8 mouse cellular contexts compared by ENCODE assay signal in the genomic region with DNA sequence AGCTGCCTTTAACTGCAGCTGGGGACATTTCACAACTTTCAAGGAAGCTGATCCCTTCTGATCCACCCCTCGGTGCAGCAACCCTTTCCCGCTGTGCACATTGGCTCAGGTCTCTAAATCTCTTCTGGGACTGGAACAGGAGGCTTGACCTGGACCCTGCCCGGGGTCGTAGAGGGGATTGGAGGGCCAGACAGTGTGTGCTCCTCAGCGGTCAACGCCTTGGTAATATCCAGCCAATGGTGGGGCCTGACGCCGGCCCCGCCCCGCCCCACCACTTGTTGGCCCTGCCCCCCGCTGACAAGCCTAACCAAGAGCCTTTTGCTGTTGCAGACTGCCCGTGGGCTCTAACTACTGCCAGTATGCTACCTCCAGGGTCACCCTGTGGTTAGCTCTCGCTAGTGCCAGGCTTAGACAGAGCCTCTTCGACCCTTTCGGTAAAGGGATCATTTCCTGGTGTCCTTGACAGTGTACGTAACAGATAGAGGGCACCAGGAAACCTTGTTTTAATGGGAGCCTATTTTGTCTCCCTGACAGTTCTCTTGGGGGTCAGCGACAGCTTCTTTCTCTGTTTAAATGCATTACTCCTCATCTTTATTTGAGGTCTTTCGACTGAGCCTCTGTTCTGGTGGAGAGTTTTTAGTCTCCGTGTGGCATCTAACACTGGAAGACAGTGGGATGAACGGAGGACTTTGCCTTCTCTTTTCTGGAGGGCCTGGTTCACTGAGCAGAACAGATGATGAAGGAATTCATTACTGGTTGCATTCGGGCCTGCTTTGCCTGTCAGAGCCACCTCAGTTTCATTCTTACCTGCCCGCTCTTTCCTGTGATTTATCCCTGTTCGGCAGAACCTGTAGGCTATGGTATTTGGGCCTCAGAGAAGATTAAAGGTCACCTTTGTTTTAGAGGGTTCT. TPM values are rescaled to one million over a fixed set of nuclear protein-coding genes. Genes with fewer than 3 reads are reported as not detected.
DNase-seq lines count a peak whose midpoint lies in the region; ATAC-seq and TF ChIP-seq lines count a peak whose summit lies in the region.

No protein-coding gene starts in this region.

- 34% methylated on average over 23 of the region's 23 CpGs for WGBS in forebrain, embryonic 10.5 days
- WGBS in forebrain, embryonic 15.5 days = 35% methylated on average over 23 of the region's 23 CpGs
- WGBS in heart, embryonic 10.5 days = 35% methylated on average over 23 of the region's 23 CpGs
- 31% methylated on average over 23 of the region's 23 CpGs for WGBS in lung, embryonic 14.5 days
- 34% methylated on average over 23 of the region's 23 CpGs for WGBS in small intestine, adult 2 months

- no peak for TF ChIP-seq CTCF in lung, embryonic 14.5 days (IDR thresholded peaks at IDR 0.05; ENCODE audit: low read depth)
- TF ChIP-seq CTCF in small intestine, adult 2 months (IDR thresholded peaks at IDR 0.05; ENCODE audit: extremely low read depth, insufficient read length, insufficient replicate concordance, low read depth, low read length) = no peak

- H3K9me3 ChIP-seq in forebrain, embryonic 10.5 days = no peaks in the 10 kb centered on the region
- no peaks in the 10 kb centered on the region for H3K9me3 ChIP-seq in forebrain, embryonic 15.5 days
- H3K9me3 ChIP-seq in heart, embryonic 10.5 days = no peaks in the 10 kb centered on the region
- H3K9me3 ChIP-seq in lung, embryonic 14.5 days (ENCODE audit: low read depth, low read length) = no peaks in the 10 kb centered on the region

- TF ChIP-seq POLR2A in small intestine, adult 2 months (IDR thresholded peaks at IDR 0.05; ENCODE audit: low read depth, low read length) = no peak

- peaks cover 24% of the 10 kb centered on the region for H3K4me1 ChIP-seq in forebrain, embryonic 10.5 days
- H3K4me1 ChIP-seq in forebrain, embryonic 15.5 days = 0 out of 2 replicates have a peak, but pooled peaks cover 2% of the 10 kb centered on the region
- H3K4me1 ChIP-seq in heart, embryonic 10.5 days = peaks cover 23% of the 10 kb centered on the region
- no peaks in the 10 kb centered on the region for H3K4me1 ChIP-seq in lung, embryonic 14.5 days (ENCODE audit: insufficient read depth)
- peaks cover 2% of the 10 kb centered on the region; the same call in 1 of the 2 replicates for H3K4me1 ChIP-seq in small intestine, adult 2 months (ENCODE audit: control insufficient read depth, insufficient read depth, insufficient read length, low read length)

- H3K36me3 ChIP-seq in forebrain, embryonic 10.5 days (replicated peaks) = peaks cover 92% of the 10 kb centered on the region
- H3K36me3 ChIP-seq in forebrain, embryonic 15.5 days = no peaks in the 10 kb centered on the region
- peaks cover 92% of the 10 kb centered on the region for H3K36me3 ChIP-seq in heart, embryonic 10.5 days
- H3K36me3 ChIP-seq in lung, embryonic 14.5 days (ENCODE audit: insufficient read depth) = peaks cover 78% of the 10 kb centered on the region
- no peaks in the 10 kb centered on the region for H3K36me3 ChIP-seq in small intestine, adult 2 months (ENCODE audit: control insufficient read depth, insufficient read depth, low read length)

- peak; percentile 59 for DNase-seq in forebrain, embryonic 10.5 days (ENCODE audit: extremely low spot score, low spot score)
- DNase-seq in heart, embryonic 10.5 days (ENCODE audit: low spot score) = peak; percentile 90
- DNase-seq in kidney, adult 8-10 months = peak; percentile 59 to 80
- DNase-seq in lung, embryonic 14.5 days = peak; percentile 84
- DNase-seq in B cell, adult 2 months = no peak
- DNase-seq in left cerebral cortex, adult 18-20 months (ENCODE audit: low spot score in 2 of 2) = no peak

- peak overlapping the region; percentile 4; the same call in 1 of the 2 replicates for H3K4me3 ChIP-seq in forebrain, embryonic 10.5 days
- no peak overlapping the region for H3K4me3 ChIP-seq in forebrain, embryonic 15.5 days
- H3K4me3 ChIP-seq in heart, embryonic 10.5 days = peak overlapping the region; percentile 12; the same call in 1 of the 2 replicates
- no peak overlapping the region for H3K4me3 ChIP-seq in lung, embryonic 14.5 days (ENCODE audit: low read depth, low read length)
- H3K4me3 ChIP-seq in small intestine, adult 2 months (ENCODE audit: low read depth, low read length) = peak overlapping the region; percentile 38

- no peak overlapping the region for H3K9ac ChIP-seq in forebrain, embryonic 15.5 days (replicated peaks)
- no peak overlapping the region for H3K9ac ChIP-seq in lung, embryonic 14.5 days

- H3K27me3 ChIP-seq in forebrain, embryonic 10.5 days (ENCODE audit: poor library complexity, severe bottlenecking) = no peaks in the 10 kb centered on the region
- no peaks in the 10 kb centered on the region for H3K27me3 ChIP-seq in forebrain, embryonic 15.5 days
- no peaks in the 10 kb centered on the region for H3K27me3 ChIP-seq in heart, embryonic 10.5 days (ENCODE audit: insufficient read depth, poor library complexity, severe bottlenecking)
- H3K27me3 ChIP-seq in lung, embryonic 14.5 days (ENCODE audit: insufficient read depth, low read length) = no peaks in the 10 kb centered on the region
- no peaks in the 10 kb centered on the region for H3K27me3 ChIP-seq in small intestine, adult 2 months (ENCODE audit: control insufficient read depth, insufficient read depth, low read length)

- no peak overlapping the region for H3K4me2 ChIP-seq in forebrain, embryonic 15.5 days (replicated peaks)
- H3K4me2 ChIP-seq in lung, embryonic 14.5 days = peak overlapping the region; percentile 29

- no peak for ATAC-seq in forebrain, embryonic 15.5 days (replicated peaks)
- peak; percentile 83 for ATAC-seq in lung, embryonic 14.5 days (ENCODE audit: insufficient read depth)

- peak overlapping the region; percentile 32; the same call in 1 of the 2 replicates for H3K27ac ChIP-seq in forebrain, embryonic 10.5 days
- H3K27ac ChIP-seq in forebrain, embryonic 15.5 days (replicated peaks) = no peak overlapping the region
- H3K27ac ChIP-seq in heart, embryonic 10.5 days = peak overlapping the region; percentile 42; the same call in 1 of the 2 replicates
- H3K27ac ChIP-seq in lung, embryonic 14.5 days (ENCODE audit: low read depth) = no peak overlapping the region
- H3K27ac ChIP-seq in small intestine, adult 2 months (ENCODE audit: insufficient read depth, low read depth, low read length) = no peak overlapping the region

RNA-seq across cellular contexts. Expression of a gene that starts 12.7 kb away (rescaled TPM):
- polyA plus RNA-seq in forebrain, embryonic 10.5 days (2016; fragmentation: Nextera tagmentation; extraction: Ambion mirVana) = 28.5 and 29.3 TPM in 2 replicates
- polyA plus RNA-seq in forebrain, embryonic 15.5 days (2015; fragmentation: Nextera tagmentation; extraction: Ambion mirVana) = 2.5 and 3.4 TPM in 2 replicates
- 38.9 and 41.0 TPM in 2 replicates for polyA plus RNA-seq in heart, embryonic 10.5 days (2016; fragmentation: Nextera tagmentation; extraction: Ambion mirVana)
- 18.8 and 20.2 TPM in 2 replicates for polyA plus RNA-seq in lung, embryonic 14.5 days (2014; fragmentation: Nextera tagmentation; extraction: Ambion mirVana)
- polyA plus RNA-seq in small intestine, adult 2 months (2012; rRNA removed) = 1.8 and 4.4 TPM in 2 replicates
- total RNA-seq in left cerebral cortex, adult 18-20 months (2021) = under 1 TPM; 0.21 to 0.23 TPM

RNA-seq across cellular contexts. Expression of a gene that starts 24.6 kb away (rescaled TPM):
- 68.6 and 70.9 TPM in 2 replicates for polyA plus RNA-seq in forebrain, embryonic 10.5 days (2016; fragmentation: Nextera tagmentation; extraction: Ambion mirVana)
- polyA plus RNA-seq in forebrain, embryonic 15.5 days (2015; fragmentation: Nextera tagmentation; extraction: Ambion mirVana) = 61.4 and 66.5 TPM in 2 replicates
- 82.9 and 92.9 TPM in 2 replicates for polyA plus RNA-seq in heart, embryonic 10.5 days (2016; fragmentation: Nextera tagmentation; extraction: Ambion mirVana)
- 55.4 and 58.7 TPM in 2 replicates for polyA plus RNA-seq in lung, embryonic 14.5 days (2014; fragmentation: Nextera tagmentation; extraction: Ambion mirVana)
- polyA plus RNA-seq in small intestine, adult 2 months (2012; rRNA removed) = 28.6 and 32.0 TPM in 2 replicates
- 10 to 100 TPM; 46.9 to 57.8 TPM for total RNA-seq in left cerebral cortex, adult 18-20 months (2021)

RNA-seq across cellular contexts. Expression of a gene that starts 28.9 kb away (rescaled TPM):
- polyA plus RNA-seq in forebrain, embryonic 10.5 days (2016; fragmentation: Nextera tagmentation; extraction: Ambion mirVana) = 0.46 TPM in 1 of 2 replicates, not detected in the other
- polyA plus RNA-seq in forebrain, embryonic 15.5 days (2015; fragmentation: Nextera tagmentation; extraction: Ambion mirVana) = 0.14 TPM in 1 of 2 replicates, not detected in the other
- polyA plus RNA-seq in heart, embryonic 10.5 days (2016; fragmentation: Nextera tagmentation; extraction: Ambion mirVana) = 0.18 and 0.19 TPM in 2 replicates
- 0.11 and 0.24 TPM in 2 replicates for polyA plus RNA-seq in lung, embryonic 14.5 days (2014; fragmentation: Nextera tagmentation; extraction: Ambion mirVana)
- 0.06 TPM in 1 of 2 replicates, not detected in the other for polyA plus RNA-seq in small intestine, adult 2 months (2012; rRNA removed)
- not detected for total RNA-seq in left cerebral cortex, adult 18-20 months (2021)

RNA-seq across cellular contexts. Expression of a gene that starts 35.1 kb away (rescaled TPM):
- 0.78 and 1.0 TPM in 2 replicates for polyA plus RNA-seq in forebrain, embryonic 10.5 days (2016; fragmentation: Nextera tagmentation; extraction: Ambion mirVana)
- polyA plus RNA-seq in forebrain, embryonic 15.5 days (2015; fragmentation: Nextera tagmentation; extraction: Ambion mirVana) = 12.8 and 16.3 TPM in 2 replicates
- 0.33 and 0.88 TPM in 2 replicates for polyA plus RNA-seq in heart, embryonic 10.5 days (2016; fragmentation: Nextera tagmentation; extraction: Ambion mirVana)
- polyA plus RNA-seq in lung, embryonic 14.5 days (2014; fragmentation: Nextera tagmentation; extraction: Ambion mirVana) = 1.1 and 1.2 TPM in 2 replicates
- polyA plus RNA-seq in small intestine, adult 2 months (2012; rRNA removed) = 4.8 and 11.8 TPM in 2 replicates
- 10 to 100 TPM; 91.9 to 95.9 TPM for total RNA-seq in left cerebral cortex, adult 18-20 months (2021)

RNA-seq across cellular contexts. Expression of a gene that starts 52.8 kb away (rescaled TPM):
- 28.8 and 33.1 TPM in 2 replicates for polyA plus RNA-seq in forebrain, embryonic 10.5 days (2016; fragmentation: Nextera tagmentation; extraction: Ambion mirVana)
- 20.4 and 20.9 TPM in 2 replicates for polyA plus RNA-seq in forebrain, embryonic 15.5 days (2015; fragmentation: Nextera tagmentation; extraction: Ambion mirVana)
- 51.3 and 65.3 TPM in 2 replicates for polyA plus RNA-seq in heart, embryonic 10.5 days (2016; fragmentation: Nextera tagmentation; extraction: Ambion mirVana)
- polyA plus RNA-seq in lung, embryonic 14.5 days (2014; fragmentation: Nextera tagmentation; extraction: Ambion mirVana) = 39.1 and 40.0 TPM in 2 replicates
- polyA plus RNA-seq in small intestine, adult 2 months (2012; rRNA removed) = 28.6 and 85.7 TPM in 2 replicates
- total RNA-seq in left cerebral cortex, adult 18-20 months (2021) = 1 to 10 TPM; 8.2 to 8.5 TPM

Comparison
In these comparisons a context has a peak if more than half of its experiments do, and no peak if none do; other contexts are left out.
1. H3K27ac ChIP-seq: peak in forebrain, embryonic 10.5 days (single experiment) and heart, embryonic 10.5 days (single experiment); none in forebrain, embryonic 15.5 days (single experiment), lung, embryonic 14.5 days (single experiment) and small intestine, adult 2 months (single experiment).
2. H3K4me3 ChIP-seq: peak in forebrain, embryonic 10.5 days (single experiment), heart, embryonic 10.5 days (single experiment) and small intestine, adult 2 months (single experiment); none in forebrain, embryonic 15.5 days (single experiment) and lung, embryonic 14.5 days (single experiment).
3. DNase-seq: peak in forebrain, embryonic 10.5 days (single experiment), heart, embryonic 10.5 days (single experiment), kidney, adult 8-10 months (2 of 2) and lung, embryonic 14.5 days (single experiment); none in B cell, adult 2 months (0 of 2) and left cerebral cortex, adult 18-20 months (0 of 2).